Mouse (Mus musculus) MEL (cell line): ENCODE measurements at regions not wholly inside any gene's neighbourhood (a gene's known extent, or its start where the extent isn't known, plus 50 kb on each side); places are given as distances from the start of the nearest gene placed in this dataset.

Source experiments
- DNase-seq: peaks from one replicate; pipeline ENCODE4 v3.0.0; 2011; ENCODE audit warnings: low read depth, low spot score
- H3K27ac ChIP-seq: 2 replicates; pipeline ENCODE4 v1.5.1; 2012; ENCODE audit warnings: low read depth, mild to moderate bottlenecking, control low read depth, low read length, moderate library complexity; ENCODE audit not compliant: control insufficient read depth
- H3K27me3 ChIP-seq, 2 experiments: fragments of 150-350 bp in 1 of 2; sonication (generic) in 1 of 2; 2 replicates each; pipeline ENCODE4 v1.6.1; 2012; ENCODE audit warnings: low read length in 2 of 2, mild to moderate bottlenecking in 2 of 2, improper control_type of control experiment in 1 of 2, moderate library complexity in 1 of 2; ENCODE audit not compliant: insufficient read depth in 2 of 2, control insufficient read depth in 1 of 2
- H3K36me3 ChIP-seq, 2 experiments: 2 replicates each; pipeline ENCODE4 v1.6.1; 2012 to 2014; ENCODE audit warnings: low read length in 2 of 2, improper control_type of control experiment in 1 of 2, inconsistent platforms in 1 of 2, mild to moderate bottlenecking in 1 of 2; ENCODE audit not compliant: insufficient read depth in 2 of 2, control insufficient read depth in 1 of 2
- H3K4me1 ChIP-seq, 2 experiments: fragments of 150-350 bp in 1 of 2; sonication (generic) in 1 of 2; 2 replicates each; pipeline ENCODE4 v1.6.1; 2012; ENCODE audit warnings: low read length in 2 of 2, improper control_type of control experiment in 1 of 2, mild to moderate bottlenecking in 1 of 2; ENCODE audit not compliant: insufficient read depth in 2 of 2, control insufficient read depth in 1 of 2
- H3K4me3 ChIP-seq, 2 experiments: fragments of 150-350 bp in 1 of 2; sonication (generic) in 1 of 2; 2 replicates each; pipeline ENCODE4 v1.5.1; 2012; ENCODE audit warnings: low read depth in 2 of 2, low read length in 2 of 2, mild to moderate bottlenecking in 2 of 2, moderate library complexity in 2 of 2, control low read depth in 1 of 2, improper control_type of control experiment in 1 of 2; ENCODE audit not compliant: control insufficient read depth in 1 of 2, insufficient read depth in 1 of 2
- H3K79me2 ChIP-seq: 2 replicates; pipeline ENCODE4 v1.6.1; 2012; ENCODE audit warnings: mild to moderate bottlenecking, low read length, moderate library complexity; ENCODE audit not compliant: control insufficient read depth, poor library complexity, insufficient read depth
- H3K9ac ChIP-seq: 2 replicates; pipeline ENCODE4 v1.6.1; 2012; ENCODE audit warnings: low read depth, mild to moderate bottlenecking, control low read depth, low read length, moderate library complexity; ENCODE audit not compliant: control insufficient read depth, poor library complexity, severe bottlenecking
- H3K9me3 ChIP-seq: fragments of 150-350 bp; sonication (generic); replicated peaks from 2 replicates; pipeline ENCODE4 v1.6.1; 2012; ENCODE audit warnings: mild to moderate bottlenecking, low read length, improper control_type of control experiment, moderate library complexity; ENCODE audit not compliant: insufficient read depth
- E2F4 ChIP-seq: IDR thresholded peaks from 2 replicates; pipeline ENCODE4 v1.6.1; 2011; ENCODE audit warnings: low read depth, low read length, improper control_type of control experiment, borderline replicate concordance
- ELF1 ChIP-seq: IDR thresholded peaks from 2 replicates; pipeline ENCODE4 v1.6.1; 2014; ENCODE audit warnings: low read depth, mild to moderate bottlenecking, inconsistent platforms, low read length, improper control_type of control experiment, moderate library complexity
- EP300 ChIP-seq, 2 experiments: IDR thresholded peaks; 2 replicates each; pipeline ENCODE4 v1.6.1; 2011; ENCODE audit warnings: improper control_type of control experiment in 2 of 2, low read length in 2 of 2, low read depth in 1 of 2, mild to moderate bottlenecking in 1 of 2
- ETS1 ChIP-seq: IDR thresholded peaks from 2 replicates; pipeline ENCODE4 v1.6.1; 2012; ENCODE audit warnings: low read depth, mild to moderate bottlenecking, inconsistent platforms, low read length, improper control_type of control experiment, moderate library complexity
- GATA1 ChIP-seq: IDR thresholded peaks from 2 replicates; pipeline ENCODE4 v1.6.1; 2011; ENCODE audit warnings: low read depth, low read length, improper control_type of control experiment
- HCFC1 ChIP-seq: IDR thresholded peaks from 2 replicates; pipeline ENCODE4 v1.6.1; 2012; ENCODE audit warnings: low read depth, mild to moderate bottlenecking, inconsistent platforms, low read length, improper control_type of control experiment, moderate library complexity
- JUND ChIP-seq: IDR thresholded peaks from 2 replicates; pipeline ENCODE4 v1.6.1; 2011; ENCODE audit warnings: low read depth, mild to moderate bottlenecking, improper control_type of control experiment, low read length
- KAT2A ChIP-seq: conservative IDR thresholded peaks from 2 replicates; pipeline ENCODE4 v1.6.1; 2012; ENCODE audit warnings: low read depth, low read length, improper control_type of control experiment, inconsistent platforms
- MAFK ChIP-seq: IDR thresholded peaks from 2 replicates; pipeline ENCODE4 v1.6.1; 2011; ENCODE audit warnings: low read depth, mild to moderate bottlenecking, low read length, improper control_type of control experiment, borderline replicate concordance
- MAX ChIP-seq: IDR thresholded peaks from 2 replicates; pipeline ENCODE4 v1.6.1; 2011; ENCODE audit warnings: low read length, improper control_type of control experiment
- MAZ ChIP-seq: IDR thresholded peaks from 2 replicates; pipeline ENCODE4 v1.6.1; 2012; ENCODE audit warnings: low read depth, mild to moderate bottlenecking, inconsistent platforms, low read length, improper control_type of control experiment
- MXI1 ChIP-seq: IDR thresholded peaks from 2 replicates; pipeline ENCODE4 v1.6.1; 2011; ENCODE audit warnings: mild to moderate bottlenecking, low read depth, low read length, improper control_type of control experiment
- MYC ChIP-seq: IDR thresholded peaks from 2 replicates; pipeline ENCODE4 v1.6.1; 2011; ENCODE audit warnings: low read depth, mild to moderate bottlenecking, low read length, improper control_type of control experiment, moderate library complexity
- NELFE ChIP-seq: IDR thresholded peaks from 2 replicates; pipeline ENCODE4 v1.6.1; 2011; ENCODE audit warnings: low read depth, low read length, improper control_type of control experiment
- NRF1 ChIP-seq: IDR thresholded peaks from 2 replicates; pipeline ENCODE4 v1.6.1; 2014; ENCODE audit warnings: low read depth, mild to moderate bottlenecking, inconsistent platforms, low read length, improper control_type of control experiment, moderate library complexity; ENCODE audit not compliant: poor library complexity, insufficient read depth, severe bottlenecking
- POLR2A ChIP-seq, 2 experiments: IDR thresholded peaks; 2 replicates each; pipeline ENCODE4 v1.6.1; 2011 to 2012; ENCODE audit warnings: low read length in 2 of 2, mild to moderate bottlenecking in 2 of 2, control low read depth in 1 of 2, improper control_type of control experiment in 1 of 2, low read depth in 1 of 2, moderate library complexity in 1 of 2; ENCODE audit not compliant: control insufficient read depth in 1 of 2, insufficient read depth in 1 of 2, poor library complexity in 1 of 2
- POLR2AphosphoS2 ChIP-seq: IDR thresholded peaks from 2 replicates; pipeline ENCODE4 v1.6.1; 2011; ENCODE audit warnings: low read length, improper control_type of control experiment
- RCOR1 ChIP-seq: IDR thresholded peaks from 2 replicates; pipeline ENCODE4 v1.6.1; 2012; ENCODE audit warnings: low read depth, mild to moderate bottlenecking, inconsistent platforms, low read length, improper control_type of control experiment
- SIN3A ChIP-seq: IDR thresholded peaks from 2 replicates; pipeline ENCODE4 v1.6.1; 2012; ENCODE audit warnings: low read length, improper control_type of control experiment, inconsistent platforms
- SMC3 ChIP-seq: IDR thresholded peaks from 2 replicates; pipeline ENCODE4 v1.6.1; 2011; ENCODE audit warnings: low read depth, low read length, improper control_type of control experiment
- TBP ChIP-seq: IDR thresholded peaks from 2 replicates; pipeline ENCODE4 v1.8.0; 2011; ENCODE audit warnings: low read depth, low read length, improper control_type of control experiment
- TCF12 ChIP-seq: IDR thresholded peaks from 2 replicates; pipeline ENCODE4 v1.6.1; 2014; ENCODE audit warnings: low read depth, mild to moderate bottlenecking, inconsistent platforms, low read length, improper control_type of control experiment, moderate library complexity
- USF1 ChIP-seq: IDR thresholded peaks from 2 replicates; pipeline ENCODE4 v1.6.1; 2014; ENCODE audit warnings: low read depth, mild to moderate bottlenecking, inconsistent platforms, low read length, improper control_type of control experiment, moderate library complexity
- USF2 ChIP-seq, 2 experiments: IDR thresholded peaks; 2 replicates each; pipeline ENCODE4 v1.6.1; 2011 to 2012; ENCODE audit warnings: improper control_type of control experiment in 2 of 2, low read length in 2 of 2, borderline replicate concordance in 1 of 2, inconsistent platforms in 1 of 2, low read depth in 1 of 2, mild to moderate bottlenecking in 1 of 2; ENCODE audit not compliant: insufficient read depth in 1 of 2
- ZC3H11A ChIP-seq: IDR thresholded peaks from 2 replicates; pipeline ENCODE4 v1.6.1; 2012; ENCODE audit warnings: low read depth, mild to moderate bottlenecking, inconsistent platforms, low read length, improper control_type of control experiment
- ZMIZ1 ChIP-seq: IDR thresholded peaks from 2 replicates; pipeline ENCODE4 v1.6.1; 2012; ENCODE audit warnings: low read depth, mild to moderate bottlenecking, inconsistent platforms, low read length, improper control_type of control experiment, moderate library complexity
- ZNF384 ChIP-seq: IDR thresholded peaks from 2 replicates; pipeline ENCODE4 v1.6.1; 2012; ENCODE audit warnings: low read depth, mild to moderate bottlenecking, inconsistent platforms, low read length, improper control_type of control experiment

DNA sequence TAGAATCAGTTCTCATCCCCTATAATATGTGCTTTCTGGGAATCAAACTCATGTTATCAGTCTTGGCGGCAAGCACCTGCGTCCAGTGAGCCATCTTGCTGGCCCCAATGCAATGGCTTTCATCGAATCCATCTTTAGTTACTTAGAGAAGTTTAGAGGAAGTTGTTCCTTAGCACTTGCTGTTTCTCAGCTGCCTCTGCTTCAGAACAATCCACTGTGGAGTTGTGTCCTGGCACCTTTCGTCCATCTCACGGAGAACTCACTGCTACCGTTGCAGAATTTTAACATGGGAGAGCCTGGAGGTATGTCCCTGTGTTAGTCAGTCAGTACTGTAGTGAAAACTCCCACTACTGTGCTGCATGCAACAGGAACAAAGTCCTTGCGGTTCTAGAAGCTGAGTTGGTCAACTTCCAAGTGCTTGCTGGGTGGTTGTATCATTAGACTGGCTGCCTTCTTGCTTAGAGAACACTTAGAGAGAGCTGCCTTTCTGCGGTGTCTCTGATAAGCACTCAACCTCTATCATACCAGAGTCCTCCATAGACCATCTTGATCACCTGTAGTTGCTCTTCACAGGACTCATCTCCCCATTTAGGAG lies 204.3 kb upstream of the Jade1 start:
- H3K9ac ChIP-seq, result no peak overlapping the region
- TF ChIP-seq NELFE (no peak), MAZ (no peak), POLR2A (IDR thresholded peaks at IDR 0.05; ENCODE audit: control insufficient read depth in 1 of 2, insufficient read depth in 1 of 2, low read depth in 1 of 2, low read length in 2 of 2, poor library complexity in 1 of 2) (no peak), NRF1 (no peak), POLR2AphosphoS2 (no peak), KAT2A (no peak), TBP (no peak), MXI1 (no peak), USF2 (IDR thresholded peaks at IDR 0.05; ENCODE audit: borderline replicate concordance in 1 of 2, insufficient read depth in 1 of 2, low read depth in 1 of 2, low read length in 2 of 2) (no peak), ZC3H11A (no peak), ZMIZ1 (no peak), SMC3 (no peak), USF1 (no peak), ELF1 (no peak), MYC (no peak), HCFC1 (no peak), ETS1 (no peak), MAX (no peak), JUND (no peak)
- H3K27ac ChIP-seq, result no peak overlapping the region
- no peaks in the 10 kb centered on the region for H3K79me2 ChIP-seq
- no peaks in the 10 kb centered on the region for H3K36me3 ChIP-seq
- no peak overlapping the region for H3K4me3 ChIP-seq
- DNase-seq, result peak; percentile 36
- H3K27me3 ChIP-seq, result no peaks in the 10 kb centered on the region; a peak in 1 of 4 replicates
- no peaks in the 10 kb centered on the region for H3K9me3 ChIP-seq
- 0 out of 4 replicates have a peak, but pooled peaks cover 0 to 2% of the 10 kb centered on the region in 2 experiments for H3K4me1 ChIP-seq

DNA sequence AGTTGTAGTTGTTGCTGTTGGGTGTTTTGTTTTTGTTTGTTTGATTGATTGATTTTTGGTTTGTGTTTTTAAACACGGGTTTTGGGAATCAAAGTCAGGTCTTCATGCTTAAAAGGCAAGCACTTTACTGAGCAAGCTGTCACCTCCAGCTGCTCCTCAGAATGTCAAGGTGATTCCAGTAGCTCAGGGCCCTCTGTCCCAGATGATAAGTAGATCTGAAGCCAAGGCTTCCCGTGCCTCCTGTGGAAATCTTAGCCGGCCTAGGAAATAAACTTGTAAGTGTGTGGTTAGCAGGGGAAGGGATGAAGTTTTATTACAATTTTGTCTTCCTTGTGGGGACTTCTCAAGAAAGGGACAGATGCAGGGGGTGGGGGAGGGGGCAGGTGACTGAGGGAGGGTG lies 205.2 kb upstream of the Jade1 start:
- no peak overlapping the region for H3K4me3 ChIP-seq
- no peaks in the 10 kb centered on the region for H3K79me2 ChIP-seq
- H3K9me3 ChIP-seq, result no peaks in the 10 kb centered on the region
- H3K9ac ChIP-seq, result no peak overlapping the region
- no peak for DNase-seq
- TF ChIP-seq TBP, result no peak
- no peak for TF ChIP-seq MAFK
- TF ChIP-seq E2F4, result no peak
- no peak for TF ChIP-seq USF1
- no peak for TF ChIP-seq EP300 (IDR thresholded peaks at IDR 0.05; ENCODE audit: low read depth in 1 of 2, low read length in 2 of 2)
- no peak for TF ChIP-seq ELF1
- TF ChIP-seq MXI1, result no peak
- TF ChIP-seq KAT2A, result no peak
- TF ChIP-seq SIN3A, result no peak
- no peak for TF ChIP-seq JUND
- no peak for TF ChIP-seq RCOR1
- TF ChIP-seq GATA1, result no peak
- no peak for TF ChIP-seq TCF12
- TF ChIP-seq NELFE, result no peak
- TF ChIP-seq ZNF384, result no peak
- no peak for TF ChIP-seq HCFC1
- TF ChIP-seq MYC, result no peak
- no peak overlapping the region for H3K27ac ChIP-seq
- H3K36me3 ChIP-seq, result no peaks in the 10 kb centered on the region
- H3K4me1 ChIP-seq, result 0 out of 4 replicates have a peak, but pooled peaks cover 0 to 2% of the 10 kb centered on the region in 2 experiments
- no peaks in the 10 kb centered on the region; a peak in 1 of 4 replicates for H3K27me3 ChIP-seq
